Mouse (Mus musculus) heart, embryonic 15.5 days (tissue): ENCODE results near the gene Bcl2l14. TPM values are rescaled to one million over a fixed set of nuclear protein-coding genes. Genes with fewer than 3 reads are reported as not detected.

Experiments
- ATAC-seq: fragments of 200-750 bp; cut with Nextera tagmentation; replicated peaks from 2 replicates; pipeline ENCODE4 v1.8.0; 2017; ENCODE audit warnings: low read depth, moderate TSS enrichment; ENCODE audit not compliant: insufficient number of reproducible peaks, insufficient read depth, low FRiP score
- H3K27ac ChIP-seq: fragments of 300-500 bp; sonication (generic); 2 replicates; pipeline ENCODE4 v1.5.1; 2015; ENCODE audit warnings: mild to moderate bottlenecking, inconsistent platforms
- H3K27me3 ChIP-seq: fragments of 300-500 bp; sonication (generic); 2 replicates; pipeline ENCODE4 v1.6.1; 2015; ENCODE audit warnings: inconsistent platforms
- H3K36me3 ChIP-seq: fragments of 300-500 bp; sonication (generic); 2 replicates; pipeline ENCODE4 v1.6.1; 2015; ENCODE audit warnings: mild to moderate bottlenecking, inconsistent platforms
- H3K4me1 ChIP-seq: fragments of 300-500 bp; sonication (generic); replicated peaks from 2 replicates; pipeline ENCODE4 v1.6.1; 2015; ENCODE audit warnings: inconsistent platforms
- H3K4me2 ChIP-seq: fragments of 300-500 bp; sonication (generic); 2 replicates; pipeline ENCODE4 v1.6.1; 2015; ENCODE audit warnings: inconsistent platforms, mild to moderate bottlenecking, moderate library complexity
- H3K4me3 ChIP-seq: fragments of 300-500 bp; sonication (generic); 2 replicates; pipeline ENCODE4 v1.5.1; 2015; ENCODE audit warnings: mild to moderate bottlenecking, inconsistent platforms
- H3K9ac ChIP-seq: fragments of 300-500 bp; sonication (generic); 2 replicates; pipeline ENCODE4 v1.6.1; 2015; ENCODE audit warnings: mild to moderate bottlenecking, inconsistent platforms
- H3K9me3 ChIP-seq: fragments of 300-500 bp; sonication (generic); replicated peaks from 2 replicates; pipeline ENCODE4 v1.6.1; 2016; ENCODE audit warnings: inconsistent platforms
- WGBS: fragments of 180-500 bp; shearing (Covaris S2); methylation state at CpG from one replicate; pipeline ENCODE4 v1.1.7; 2015; ENCODE audit warnings: mixed read lengths; 5-methylcytosine and 5-hydroxymethylcytosine counted together
- polyA plus RNA-seq: library from polyadenylated mRNA; unstranded; fragments of >200 nt; fragmentation: Nextera tagmentation; extraction: Ambion mirVana; gene quantifications from 2 replicates; pipeline ENCODE4 v1.2.1, GENCODE M21; 2015

Bcl2l14 gene
- polyA plus RNA-seq = 0.24 and 4.8 TPM in 2 replicates

- Histone ChIP-seq H3K4me1 (no peaks in the 10 kb centered on the region), H3K36me3 (no peaks in the 10 kb centered on the region)
- 67% methylated on average over 4 of the region's 4 CpGs for WGBS
Measured at GRCm38 (mm10) chr6:134396018-134396417, at the start of gene Bcl2l14. Gene Bcl2l14, plus strand, starts transcription at chr6:134396318.

DNA sequence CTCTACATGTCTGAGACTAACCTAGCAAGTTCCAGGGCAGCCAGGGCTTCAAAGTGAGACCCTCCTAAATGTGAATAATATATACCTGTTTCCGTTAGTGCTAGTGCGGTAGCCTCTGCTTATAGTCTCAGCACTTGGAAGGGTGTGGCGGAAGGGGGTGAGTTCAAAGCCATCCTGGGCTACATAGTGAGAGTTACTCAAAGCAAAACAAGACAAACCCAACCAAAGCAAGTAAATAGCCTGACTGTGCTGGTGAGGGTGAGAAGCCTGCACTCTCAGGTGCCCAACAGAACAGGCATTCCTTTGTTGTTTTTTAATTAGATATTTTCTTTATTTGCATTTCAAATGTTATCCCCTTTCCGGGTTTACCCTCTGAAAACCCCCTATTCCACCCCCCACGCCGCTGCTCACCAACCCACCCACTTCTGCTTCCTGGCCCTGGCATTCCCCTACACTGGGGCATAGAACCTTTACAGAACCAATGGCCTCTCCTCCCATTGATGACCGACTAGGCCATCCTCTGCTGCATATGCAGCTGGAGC, 47.5 kb upstream of the Bcl2l14 start:
- H3K4me3 ChIP-seq = no peak overlapping the region
- WGBS = 88% methylated on average over 7 of the region's 7 CpGs
- no peaks in the 10 kb centered on the region for H3K36me3 ChIP-seq
- no peaks in the 10 kb centered on the region for H3K27me3 ChIP-seq
- H3K27ac ChIP-seq = no peak overlapping the region
- no peak for ATAC-seq
- H3K9ac ChIP-seq = no peak overlapping the region
- H3K9me3 ChIP-seq = no peaks in the 10 kb centered on the region
- H3K4me1 ChIP-seq = no peaks in the 10 kb centered on the region
- no peak overlapping the region for H3K4me2 ChIP-seq

More at GRCm38 (mm10) chr6:134396018-134396417, at the start of gene Bcl2l14:
- H3K4me3 ChIP-seq = no peak within 1 kb of the TSS
- no peak within 1 kb of the TSS for H3K4me2 ChIP-seq
- no peak within 1 kb of the TSS for H3K27ac ChIP-seq
- H3K9me3 ChIP-seq = no peaks in the 10 kb centered on the region
- H3K9ac ChIP-seq = no peak within 1 kb of the TSS
- no peaks in the 10 kb centered on the region for H3K27me3 ChIP-seq
- no peak for ATAC-seq

GRCm38 (mm10) chr6:134352881-134353280, 43.2 kb upstream of the Bcl2l14 start:
- ATAC-seq = no peak
- WGBS = 84% methylated on average over 6 of the region's 6 CpGs
- Histone ChIP-seq H3K4me1 (no peaks in the 10 kb centered on the region), H3K9ac (no peak overlapping the region), H3K9me3 (no peaks in the 10 kb centered on the region), H3K4me3 (no peak overlapping the region), H3K4me2 (no peak overlapping the region), H3K27ac (no peak overlapping the region), H3K36me3 (no peaks in the 10 kb centered on the region), H3K27me3 (no peaks in the 10 kb centered on the region)

DNA sequence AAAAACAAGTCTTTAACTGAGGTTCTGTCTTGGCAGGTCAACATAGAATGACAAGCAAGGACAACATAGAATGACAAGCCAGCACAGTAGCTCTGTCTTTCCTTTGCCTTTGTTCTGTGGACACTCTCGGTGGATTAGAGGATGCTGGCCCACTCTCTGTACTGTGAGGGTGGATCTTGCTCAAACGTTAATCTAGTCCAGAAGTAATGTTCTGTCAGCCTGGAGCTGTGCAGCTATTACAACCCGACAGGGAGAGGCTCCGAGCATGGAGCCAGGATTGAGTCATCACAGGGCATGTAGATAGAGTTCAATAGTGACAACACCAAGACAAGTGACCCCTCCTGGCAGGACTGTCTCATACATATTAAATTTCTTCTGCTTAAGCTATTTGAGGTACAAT, 42.4 kb upstream of the Bcl2l14 start:
- Histone ChIP-seq H3K9me3 (no peaks in the 10 kb centered on the region), H3K27ac (no peak overlapping the region), H3K9ac (no peak overlapping the region), H3K4me2 (no peak overlapping the region), H3K27me3 (no peaks in the 10 kb centered on the region), H3K4me1 (no peaks in the 10 kb centered on the region), H3K4me3 (no peak overlapping the region), H3K36me3 (no peaks in the 10 kb centered on the region)
- no peak for ATAC-seq
- 66% methylated on average over 4 of the region's 4 CpGs for WGBS

- no peak for ATAC-seq
- no peak overlapping the region for H3K4me3 ChIP-seq
- no peak overlapping the region for H3K4me2 ChIP-seq
- H3K4me1 ChIP-seq = no peaks in the 10 kb centered on the region
- H3K27me3 ChIP-seq = no peaks in the 10 kb centered on the region
- no peak overlapping the region for H3K9ac ChIP-seq
- 65% methylated on average over 6 of the region's 6 CpGs for WGBS
- H3K36me3 ChIP-seq = no peaks in the 10 kb centered on the region
- no peak overlapping the region for H3K27ac ChIP-seq
- no peaks in the 10 kb centered on the region for H3K9me3 ChIP-seq
Measured at GRCm38 (mm10) chr6:134357570-134357969, 38.5 kb upstream of the Bcl2l14 start.

DNA sequence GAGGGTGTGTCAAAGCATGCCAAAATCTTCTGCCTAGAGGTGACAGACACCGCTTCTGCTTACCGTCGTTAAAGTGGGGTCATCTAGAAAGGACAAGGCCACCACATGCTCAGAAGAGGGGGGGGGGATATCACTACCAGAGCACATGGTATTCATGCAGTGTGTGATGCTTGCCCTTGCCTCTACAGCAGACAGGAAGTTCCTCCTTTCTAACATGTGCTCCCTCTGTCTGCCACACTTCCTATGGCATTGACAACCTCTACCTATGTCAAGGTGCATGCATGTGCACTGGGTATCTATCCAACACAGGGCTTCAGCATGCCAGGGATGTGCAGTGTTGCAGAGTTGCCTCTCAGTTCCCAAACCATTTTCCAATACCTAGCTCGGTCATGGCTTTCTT, 36.0 kb upstream of the Bcl2l14 start:
- 81% methylated on average over 4 of the region's 4 CpGs for WGBS
- H3K4me3 ChIP-seq = no peak overlapping the region
- no peak overlapping the region for H3K27ac ChIP-seq
- no peaks in the 10 kb centered on the region for H3K9me3 ChIP-seq
- no peaks in the 10 kb centered on the region for H3K4me1 ChIP-seq
- no peaks in the 10 kb centered on the region for H3K27me3 ChIP-seq
- no peak overlapping the region for H3K9ac ChIP-seq
- H3K36me3 ChIP-seq = no peaks in the 10 kb centered on the region
- no peak overlapping the region for H3K4me2 ChIP-seq
- ATAC-seq = no peak

- no peak overlapping the region for H3K9ac ChIP-seq
- no peak overlapping the region for H3K4me2 ChIP-seq
- no peak overlapping the region for H3K27ac ChIP-seq
- H3K4me3 ChIP-seq = no peak overlapping the region
- 57% methylated on average over 6 of the region's 6 CpGs for WGBS
- ATAC-seq = no peak
- H3K36me3 ChIP-seq = no peaks in the 10 kb centered on the region
- peaks cover 23% of the 10 kb centered on the region for H3K4me1 ChIP-seq
- no peaks in the 10 kb centered on the region for H3K9me3 ChIP-seq
- H3K27me3 ChIP-seq = no peaks in the 10 kb centered on the region
Measured at GRCm38 (mm10) chr6:134364644-134365043, 31.5 kb upstream of the Bcl2l14 start.

- H3K9me3 ChIP-seq = no peaks in the 10 kb centered on the region
- WGBS = 36% methylated on average over 4 of the region's 4 CpGs
- ATAC-seq = no peak
- H3K36me3 ChIP-seq = no peaks in the 10 kb centered on the region
- H3K4me3 ChIP-seq = no peak overlapping the region
- H3K9ac ChIP-seq = no peak overlapping the region
- peaks cover 23% of the 10 kb centered on the region for H3K4me1 ChIP-seq
- H3K4me2 ChIP-seq = no peak overlapping the region
- no peak overlapping the region for H3K27ac ChIP-seq
- no peaks in the 10 kb centered on the region for H3K27me3 ChIP-seq
Measured at GRCm38 (mm10) chr6:134365952-134366351, 30.2 kb upstream of the Bcl2l14 start.

- Histone ChIP-seq H3K9me3 (no peaks in the 10 kb centered on the region), H3K4me3 (no peak overlapping the region), H3K36me3 (no peaks in the 10 kb centered on the region), H3K4me2 (no peak overlapping the region), H3K9ac (no peak overlapping the region), H3K27ac (peak overlapping the region; percentile 63), H3K4me1 (peaks cover 23% of the 10 kb centered on the region), H3K27me3 (no peaks in the 10 kb centered on the region)
- WGBS = 46% methylated on average over 10 of the region's 10 CpGs
- ATAC-seq = no peak
Measured at GRCm38 (mm10) chr6:134366366-134367351, 29.5 kb upstream of the Bcl2l14 start.

GRCm38 (mm10) chr6:134367366-134368281, 28.5 kb upstream of the Bcl2l14 start:
- Histone ChIP-seq H3K4me1 (peaks cover 23% of the 10 kb centered on the region), H3K9me3 (no peaks in the 10 kb centered on the region), H3K27ac (peak overlapping the region; percentile 63), H3K36me3 (no peaks in the 10 kb centered on the region), H3K27me3 (no peaks in the 10 kb centered on the region), H3K9ac (no peak overlapping the region), H3K4me2 (no peak overlapping the region), H3K4me3 (no peak overlapping the region)
- no peak for ATAC-seq
- WGBS = 56% methylated on average over 12 of the region's 12 CpGs

- Histone ChIP-seq H3K9ac (no peak overlapping the region), H3K4me3 (no peak overlapping the region), H3K27me3 (no peaks in the 10 kb centered on the region), H3K27ac (no peak overlapping the region), H3K9me3 (no peaks in the 10 kb centered on the region), H3K4me1 (0 out of 2 replicates have a peak, but pooled peaks cover 4% of the 10 kb centered on the region), H3K36me3 (no peaks in the 10 kb centered on the region), H3K4me2 (no peak overlapping the region)
- 40% methylated on average over 2 of the region's 2 CpGs for WGBS
- ATAC-seq = no peak
Measured at GRCm38 (mm10) chr6:134372946-134373345, 23.2 kb upstream of the Bcl2l14 start.
